Mouse (Mus musculus): ENCODE results near the gene Pde3a.
A peak's percentile ranks its signal among the peaks of the same experiment; 100 is the strongest.

The Pde3a gene

GRCm38 (mm10) chr6:141404649-141405048 is 155.6 kb downstream of the Pde3a start:
- no peak for DNase-seq (ENCODE audit: low spot score in 2 of 2)

GRCm38 (mm10) chr6:141405496-141405895 is 156.4 kb downstream of the Pde3a start:
- DNase-seq (ENCODE audit: low spot score in 2 of 2): no peak

GRCm38 (mm10) chr6:141408758-141409157 is 159.7 kb downstream of the Pde3a start:
- DNase-seq (ENCODE audit: low spot score in 2 of 2): no peak

DNA sequence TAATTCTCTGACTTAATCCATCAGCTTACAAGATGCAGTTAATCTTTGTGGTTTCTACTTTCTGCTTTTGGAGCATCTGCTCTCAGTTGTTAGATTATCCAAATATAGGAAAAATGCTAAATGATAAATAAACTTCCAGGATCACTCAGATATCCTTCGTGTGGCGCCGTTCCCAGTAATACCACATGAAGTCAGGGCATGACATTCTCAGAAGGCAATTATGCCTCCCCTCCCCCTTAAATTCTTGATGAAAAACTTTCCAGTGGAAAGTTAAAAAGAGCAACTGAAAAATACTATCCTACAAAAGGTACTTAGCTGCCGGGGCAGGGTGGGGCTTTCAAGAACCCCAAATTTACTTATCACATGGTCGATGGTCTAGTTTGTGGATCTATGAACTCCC is 161.8 kb downstream of the Pde3a start:
- no peak for DNase-seq (ENCODE audit: low spot score in 2 of 2)

- no peak for DNase-seq (ENCODE audit: low spot score in 2 of 2)
Observed at GRCm38 (mm10) chr6:141425114-141425513, 176.0 kb downstream of the Pde3a start.

DNA sequence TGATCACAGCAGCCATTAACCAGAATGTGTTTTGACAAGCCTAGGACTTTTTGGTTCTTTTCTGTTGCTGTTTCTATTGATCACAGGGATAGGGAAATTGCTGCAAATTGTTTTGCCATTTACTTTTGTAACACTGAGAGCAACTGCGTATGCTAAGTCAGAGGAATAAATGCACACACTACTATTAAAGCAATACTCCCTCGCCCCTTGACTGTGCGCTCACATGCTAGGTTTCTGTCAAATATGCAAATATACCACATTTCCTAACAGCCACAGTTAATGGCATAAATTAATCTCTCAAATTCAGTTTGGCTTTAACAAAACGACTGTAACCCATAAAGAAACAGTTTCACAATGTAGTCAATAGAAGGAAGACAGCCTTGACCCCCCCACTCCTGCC is 179.5 kb downstream of the Pde3a start:
- DNase-seq (ENCODE audit: low spot score in 2 of 2): no peak

DNA sequence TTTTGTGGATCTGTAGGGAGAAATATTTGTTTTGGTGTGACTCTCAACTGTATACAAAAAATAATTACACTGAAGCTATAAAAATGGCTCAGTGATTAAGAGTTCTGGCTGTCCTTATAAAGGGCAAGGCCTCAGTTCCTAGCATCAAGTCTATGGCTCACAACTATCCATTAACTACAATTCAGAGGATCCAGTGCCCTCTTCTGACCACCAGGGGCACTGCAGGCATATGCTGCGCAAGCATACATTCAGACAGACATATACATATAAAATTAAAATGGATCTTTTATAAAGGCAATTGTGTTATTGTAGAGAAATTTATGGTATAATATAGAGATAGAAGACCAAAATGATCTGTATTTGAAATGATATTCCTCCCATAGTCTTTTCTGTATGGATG is 181.1 kb downstream of the Pde3a start:
- no peak for DNase-seq (ENCODE audit: low spot score in 2 of 2)

- no peak for DNase-seq (ENCODE audit: low spot score in 2 of 2)
Observed at GRCm38 (mm10) chr6:141432271-141432974, 183.4 kb downstream of the Pde3a start.

- DNase-seq (ENCODE audit: low spot score in 2 of 2): no peak
Observed at GRCm38 (mm10) chr6:141433917-141434756, 185.1 kb downstream of the Pde3a start.

GRCm38 (mm10) chr6:141435160-141435559 is 186.1 kb downstream of the Pde3a start:
- DNase-seq (ENCODE audit: low spot score in 2 of 2): no peak

DNA sequence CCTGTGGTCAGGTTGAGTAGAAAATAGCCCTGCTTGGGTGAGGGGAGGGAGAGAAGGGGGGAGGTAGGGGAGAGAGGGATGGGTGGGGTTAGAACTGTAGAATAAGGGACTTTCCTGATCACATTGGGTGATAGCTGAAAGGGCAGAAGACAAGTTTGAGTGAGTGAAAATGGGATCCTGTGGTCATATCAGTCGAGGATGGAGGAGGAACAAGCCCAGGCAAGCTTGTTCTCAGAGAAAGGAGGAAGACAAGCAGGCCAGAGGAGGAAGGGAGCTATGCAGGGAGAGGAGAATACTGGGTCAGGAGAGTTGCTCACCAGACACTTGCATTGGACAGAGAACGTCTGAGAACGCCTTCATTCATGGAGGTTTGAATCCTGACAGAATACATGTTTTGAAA is 190.9 kb downstream of the Pde3a start:
- DNase-seq (ENCODE audit: low spot score in 2 of 2): no peak

DNA sequence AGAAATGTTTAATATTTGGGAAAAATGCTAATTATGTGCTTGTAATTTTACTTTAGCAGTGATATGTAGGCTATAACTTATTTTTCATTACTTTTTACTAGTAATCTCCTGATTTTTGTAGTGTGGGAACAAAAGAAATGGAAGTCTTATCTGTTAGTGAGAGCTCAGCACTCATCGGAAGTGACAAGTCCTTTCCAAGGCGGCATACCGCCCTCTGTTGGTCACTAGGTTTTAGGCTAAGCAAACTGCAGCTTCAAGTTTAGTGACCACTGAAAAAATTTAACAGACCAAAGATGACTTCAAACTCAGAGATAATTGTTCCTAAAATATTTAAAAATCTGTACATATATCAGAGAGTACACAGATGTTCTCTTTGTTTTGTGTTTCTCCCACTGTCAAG is 198.5 kb downstream of the Pde3a start:
- peak in 1 of 2 experiments; percentile 32 for DNase-seq (ENCODE audit: low spot score in 2 of 2)

DNA sequence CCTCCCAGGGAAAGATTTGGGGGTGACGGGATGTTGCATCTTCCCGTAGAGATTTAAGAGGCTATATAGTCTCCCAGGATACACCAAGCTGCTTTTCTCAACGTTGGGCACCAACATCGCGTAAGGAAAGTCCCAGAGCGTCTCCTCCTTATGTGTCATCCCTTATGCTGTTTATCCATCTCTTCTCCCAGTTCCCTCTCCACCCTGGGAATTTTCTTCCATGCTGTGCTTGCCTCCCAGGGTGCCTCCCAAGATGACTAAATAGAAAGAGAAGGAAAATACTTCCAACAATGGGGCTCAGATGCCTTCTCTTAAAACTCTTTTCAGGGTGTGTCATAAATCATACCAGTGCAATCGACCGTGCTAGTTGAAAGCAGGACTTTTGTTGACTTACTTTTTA is 199.8 kb downstream of the Pde3a start:
- no peak for DNase-seq (ENCODE audit: low spot score in 2 of 2)

- no peak for DNase-seq (ENCODE audit: low spot score in 2 of 2)
Observed at GRCm38 (mm10) chr6:141455335-141455734, 206.3 kb downstream of the Pde3a start.

DNA sequence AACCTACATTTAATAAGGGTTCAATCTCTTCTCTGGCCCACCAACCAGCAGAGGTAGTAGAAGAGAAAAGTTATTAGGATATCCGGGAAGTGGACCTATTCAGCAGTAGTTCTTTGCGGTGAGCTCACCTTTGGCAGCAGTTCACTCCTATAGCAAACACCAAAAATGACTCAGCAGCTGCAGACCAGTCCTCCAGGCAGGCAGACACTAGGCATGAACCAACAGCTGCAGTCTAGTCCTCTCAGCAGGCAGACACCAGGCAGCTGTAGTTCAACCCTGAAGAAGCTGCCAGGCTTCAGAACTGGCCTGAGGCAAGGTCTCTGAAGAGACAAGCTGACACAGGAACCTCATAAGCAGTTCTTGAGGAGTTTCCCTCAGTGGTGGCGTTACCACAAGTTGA is 207.5 kb downstream of the Pde3a start:
- DNase-seq (ENCODE audit: low spot score in 2 of 2): no peak

GRCm38 (mm10) chr6:141470251-141470650 is 221.2 kb downstream of the Pde3a start:
- no peak for DNase-seq (ENCODE audit: low spot score in 2 of 2)

DNA sequence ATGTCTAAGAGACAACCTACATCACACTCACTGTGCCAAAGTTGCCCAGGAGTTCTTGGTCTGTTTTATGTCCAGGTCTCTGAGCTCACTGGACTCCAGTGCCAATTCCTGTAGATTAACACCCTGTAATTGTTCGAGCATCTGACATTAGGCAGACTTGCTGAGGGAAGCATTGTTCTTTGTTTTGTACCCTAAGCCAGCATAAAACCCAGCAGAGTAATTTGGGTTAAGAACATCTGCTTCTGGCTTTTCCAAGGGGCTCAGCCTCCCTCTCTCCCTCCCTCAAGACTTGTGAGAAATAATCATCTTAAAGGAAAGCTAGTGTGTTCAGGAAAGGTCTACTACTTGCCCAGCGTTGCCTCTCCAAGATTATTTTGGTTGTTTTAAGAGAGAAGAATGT is 225.2 kb downstream of the Pde3a start:
- DNase-seq (ENCODE audit: low spot score in 2 of 2): no peak

- DNase-seq (ENCODE audit: low spot score in 2 of 2): no peak
Observed at GRCm38 (mm10) chr6:141474696-141475095, 225.6 kb downstream of the Pde3a start.

GRCm38 (mm10) chr6:141485302-141486021 is 236.4 kb downstream of the Pde3a start:
- DNase-seq (ENCODE audit: low spot score in 2 of 2): no peak

DNA sequence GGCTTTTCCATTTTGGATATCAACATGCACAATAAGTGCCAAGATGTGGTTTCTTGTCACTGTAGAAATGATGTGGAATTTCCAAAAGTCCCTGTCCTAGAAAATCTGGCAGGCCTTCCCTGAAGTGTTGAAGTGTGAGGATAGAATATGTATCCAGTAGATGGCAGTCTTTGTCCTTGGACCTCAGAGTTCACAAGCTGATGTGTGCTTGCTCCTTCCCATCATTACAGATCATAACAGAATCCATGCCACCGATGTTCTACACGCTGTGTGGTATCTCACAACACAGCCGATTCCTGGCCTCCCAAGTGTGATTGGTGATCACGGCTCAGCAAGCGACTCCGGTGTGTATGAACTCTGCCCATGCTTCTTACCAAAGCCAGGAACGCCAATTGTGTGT is 238.2 kb downstream of the Pde3a start:
- no peak for DNase-seq (ENCODE audit: low spot score in 2 of 2)

DNA sequence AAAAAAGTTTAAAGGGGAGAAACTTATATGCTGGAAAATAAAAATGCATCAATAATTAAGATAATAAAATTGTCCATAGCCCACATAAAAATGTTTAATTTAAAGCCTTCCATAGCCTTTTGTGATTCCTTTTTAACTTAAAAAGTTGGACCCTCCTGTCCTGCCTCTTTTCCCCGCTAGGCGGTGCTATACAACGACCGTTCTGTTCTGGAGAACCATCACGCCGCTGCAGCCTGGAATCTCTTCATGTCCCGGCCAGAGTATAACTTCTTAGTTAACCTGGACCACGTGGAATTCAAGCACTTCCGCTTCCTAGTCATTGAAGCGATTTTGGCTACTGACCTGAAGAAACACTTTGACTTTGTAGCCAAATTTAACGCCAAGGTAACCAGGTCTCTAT is 239.6 kb downstream of the Pde3a start:
- DNase-seq (ENCODE audit: low spot score in 2 of 2): peak in 1 of 2 experiments; percentile 46

- DNase-seq (ENCODE audit: low spot score in 2 of 2): no peak
Observed at GRCm38 (mm10) chr6:141494909-141495308, 245.8 kb downstream of the Pde3a start.

Measured in spleen, postnatal 10 days (tissue).